Mouse (Mus musculus): ENCODE data around the gene Tlr8. TPM values are rescaled to one million over a fixed set of nuclear protein-coding genes. Genes with fewer than 3 reads are reported as not detected.

Tlr8 gene
- polyA plus RNA-seq (2015; fragmentation: Nextera tagmentation; extraction: Ambion mirVana) = 1.3 and 2.2 TPM in 2 replicates

DNA sequence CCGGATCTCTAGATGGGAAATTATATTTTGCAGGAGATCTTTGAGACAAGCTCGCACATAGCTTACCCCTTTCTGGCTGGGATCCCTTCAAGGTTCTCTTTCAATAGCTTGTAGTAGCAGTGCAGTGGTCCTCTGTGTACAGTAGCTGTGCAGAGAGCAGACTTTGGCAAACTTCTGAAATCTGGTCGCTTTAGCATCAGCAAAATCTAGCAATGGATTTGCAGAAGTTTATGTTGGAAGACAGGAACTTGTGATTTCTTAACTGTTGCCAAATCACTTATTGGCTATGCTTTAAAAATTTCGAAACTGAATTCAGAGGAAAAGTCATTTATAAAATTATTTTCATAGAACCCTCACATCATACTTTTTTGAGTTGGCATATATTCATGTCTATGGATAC lies at the start of gene Tlr8:
Gene Tlr8 (minus strand): TSS at position 244 of the 400 bp plus-strand sequence.

GRCm38 (mm10) chrX:167208978-167209754 lies 55.0 kb downstream of the Tlr8 start, which contains the start of gene Tmsb4x:
Gene Tmsb4x (minus strand): TSS chrX:167209315.

Other genes starting within 250 kb of the Tlr8 start
- 3,214 and 3,848 TPM in 2 replicates for gene Tmsb4x, start 55.0 kb downstream of the Tlr8 start, polyA plus RNA-seq (2015; fragmentation: Nextera tagmentation; extraction: Ambion mirVana)
- 2.5 and 2.6 TPM in 2 replicates for gene Tlr7, start 66.2 kb upstream of the Tlr8 start, polyA plus RNA-seq (2015; fragmentation: Nextera tagmentation; extraction: Ambion mirVana)
- 11.9 and 12.2 TPM in 2 replicates for gene Prps2, start 118.4 kb upstream of the Tlr8 start, polyA plus RNA-seq (2015; fragmentation: Nextera tagmentation; extraction: Ambion mirVana)

Data from spleen, postnatal 0 days (tissue).